Mouse (Mus musculus) WW6 (cell line): ENCODE data around the gene Olig2.
A peak's percentile ranks its signal among the peaks of the same experiment; 100 is the strongest.

ENCODE experiments used
- DNase-seq: peaks from one replicate; pipeline ENCODE4 v3.0.0-alpha.2; 2013; ENCODE audit warnings: low read depth, low spot score

Gene Olig2

GRCm38 (mm10) chr16:91270212-91270971 is 45.1 kb downstream of the Olig2 start:
- DNase-seq, result peak; percentile 20

GRCm38 (mm10) chr16:91270982-91271549 is 45.8 kb downstream of the Olig2 start:
- no peak for DNase-seq

GRCm38 (mm10) chr16:91271634-91272033 is 46.4 kb downstream of the Olig2 start:
- DNase-seq, result no peak
